Mouse (Mus musculus): ENCODE results near the gene Gm20747.
"Not testable (repeated sequence)": the region's sequence is repeated elsewhere in the genome, so short reads cannot be mapped to it uniquely, and the experiment has no call there.

Gm20747 gene

GRCm38 (mm10) chrY:53418191-53418590 lies at the start of gene Gm20747:
Gene Gm20747 (minus strand): TSS chrY:53418291.
- not testable (repeated sequence) for DNase-seq

All from cerebellum, postnatal 36 days (tissue).